Mouse (Mus musculus): ENCODE measurements around the gene Armcx4.

GRCm38 (mm10) chrX:134686739-134687171, 436 bp downstream of the Armcx4 start:
- no peak for TF ChIP-seq GATA1 (IDR thresholded peaks at IDR 0.05; ENCODE audit: low read length)
- no peak for TF ChIP-seq TAL1 (IDR thresholded peaks at IDR 0.05; ENCODE audit: low read length)
